Mouse (Mus musculus): ENCODE data around the gene Hoxc9. TPM values are rescaled to one million over a fixed set of nuclear protein-coding genes. Genes with fewer than 3 reads are reported as not detected.

The Hoxc9 gene
- total and polyA plus RNA-seq, 3 experiments, result 0.12 to 0.26 TPM; not detected in 1

DNA sequence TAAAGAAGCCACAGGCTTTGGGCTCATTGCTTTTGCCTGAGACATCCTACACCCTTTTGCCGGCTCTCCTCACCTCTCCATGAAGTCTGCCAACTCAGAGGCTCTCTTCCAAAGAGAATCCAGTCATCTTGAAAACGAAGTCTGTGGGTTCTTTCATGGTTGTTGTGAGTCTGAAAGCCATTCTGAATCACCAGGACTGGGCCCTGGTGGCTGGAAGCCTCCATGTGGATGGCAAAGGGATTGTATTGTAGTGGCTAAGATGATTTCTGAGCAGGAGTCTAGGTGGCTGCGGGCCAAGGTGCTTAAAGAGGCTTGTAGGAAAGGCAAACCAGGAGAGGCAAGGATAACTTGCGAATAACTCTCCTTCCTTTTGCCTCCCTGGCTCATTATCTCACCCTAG, 25.9 kb downstream of the Hoxc9 start:
- no peaks in the 10 kb centered on the region for H3K27me3 ChIP-seq (replicated peaks)
- H3K9ac ChIP-seq (ENCODE audit: insufficient read depth, low read depth), result no peak overlapping the region
- peaks cover 18 to 87% of the 10 kb centered on the region in 2 experiments for H3K4me1 ChIP-seq (ENCODE audit: control insufficient read depth in 1 of 2, insufficient read depth in 2 of 2)
- peak overlapping the region in 1 of 3 experiments; percentile 9 for H3K4me3 ChIP-seq (replicated peaks in 1 of 3; ENCODE audit: low read depth in 2 of 3, low read length in 2 of 3, poor library complexity in 1 of 3)
- no peaks in the 10 kb centered on the region for H3K9me3 ChIP-seq (replicated peaks; ENCODE audit: low read length)
- in situ Hi-C loops (cut with MboI; ENCODE audit: low pct_ligation_motif_present, low pct_unique_long_range_greater_than_20kb, low sequenced_read_pairs) (no loop called here), dilution Hi-C loops (cut with MboI; ENCODE audit: extremely low pct_ligation_motif_present, extremely low pct_unique_long_range_greater_than_20kb, low sequenced_read_pairs) (no loop called here)
- no peak overlapping the region for H3K27ac ChIP-seq (ENCODE audit: insufficient read depth, low read depth)
- H3K36me3 ChIP-seq (replicated peaks in 1 of 2; ENCODE audit: control insufficient read depth in 1 of 2, insufficient read depth in 1 of 2, low read length in 1 of 2), result no peaks in the 10 kb centered on the region
- TF ChIP-seq JUND (conservative IDR thresholded peaks at IDR 0.05; ENCODE audit: low read depth, low read length) (no peak), CHD1 (IDR thresholded peaks at IDR 0.05; ENCODE audit: low read depth, low read length) (no peak), GABPA (IDR thresholded peaks at IDR 0.05; ENCODE audit: insufficient replicate concordance, low read depth, low read length) (no peak), ZMIZ1 (IDR thresholded peaks at IDR 0.05; ENCODE audit: low read depth, low read length) (no peak), ZNF384 (IDR thresholded peaks at IDR 0.05; ENCODE audit: low read depth, low read length) (no peak)
- no peak for DNase-seq (ENCODE audit: extremely low read depth)
- no peaks in the 10 kb centered on the region for H3K79me2 ChIP-seq (replicated peaks; ENCODE audit: control insufficient read depth, extremely low read depth, insufficient read depth, poor library complexity, severe bottlenecking)
- no peak overlapping the region for H3K4me2 ChIP-seq (ENCODE audit: insufficient read depth, low read depth, poor library complexity, severe bottlenecking)

DNA sequence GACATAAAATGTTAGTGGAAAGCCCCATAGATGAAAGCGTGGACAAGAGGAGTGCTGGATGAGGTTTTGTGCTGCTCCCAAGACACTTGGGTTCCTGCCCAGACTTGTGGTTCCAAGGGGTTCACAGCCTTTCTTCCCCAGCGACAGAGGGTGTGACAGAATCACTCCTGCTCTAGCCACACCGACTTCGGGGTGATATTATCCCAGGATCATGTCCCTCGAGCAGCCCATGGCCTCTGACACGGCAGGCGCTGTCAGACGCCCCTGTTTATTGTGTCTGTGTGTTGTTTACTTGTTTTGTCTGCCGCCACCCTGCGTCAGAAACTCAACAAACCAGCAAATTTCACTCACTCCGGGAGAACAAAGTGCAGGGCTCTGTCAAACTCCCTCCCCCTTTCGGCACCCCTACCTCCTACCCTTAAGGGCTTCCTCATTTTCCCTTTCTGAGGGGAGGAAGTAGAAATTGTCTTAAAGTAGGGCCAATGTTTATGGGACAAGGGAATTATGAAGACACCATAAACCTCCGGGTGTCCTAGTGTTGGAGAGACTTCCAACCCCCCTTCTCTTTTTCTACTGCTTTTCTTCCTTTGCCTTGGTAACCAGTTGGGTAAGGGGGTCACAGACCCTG, 26.7 kb downstream of the Hoxc9 start:
- in situ Hi-C loops (cut with MboI; ENCODE audit: low pct_ligation_motif_present, low pct_unique_long_range_greater_than_20kb, low sequenced_read_pairs), result no loop called here
- Histone ChIP-seq H3K4me2 (ENCODE audit: insufficient read depth, low read depth, poor library complexity, severe bottlenecking) (no peak overlapping the region), H3K4me3 (replicated peaks in 1 of 3; ENCODE audit: low read depth in 2 of 3, low read length in 2 of 3, poor library complexity in 1 of 3) (peak overlapping the region in 1 of 3 experiments; percentile 5), H3K27ac (ENCODE audit: insufficient read depth, low read depth) (no peak overlapping the region), H3K9me3 (replicated peaks; ENCODE audit: low read length) (no peaks in the 10 kb centered on the region), H3K4me1 (ENCODE audit: control insufficient read depth in 1 of 2, insufficient read depth in 2 of 2) (peaks cover 18 to 87% of the 10 kb centered on the region in 2 experiments), H3K36me3 (replicated peaks in 1 of 2; ENCODE audit: control insufficient read depth in 1 of 2, insufficient read depth in 1 of 2, low read length in 1 of 2) (no peaks in the 10 kb centered on the region), H3K79me2 (replicated peaks; ENCODE audit: control insufficient read depth, extremely low read depth, insufficient read depth, poor library complexity, severe bottlenecking) (no peaks in the 10 kb centered on the region), H3K27me3 (replicated peaks) (no peaks in the 10 kb centered on the region), H3K9ac (ENCODE audit: insufficient read depth, low read depth) (no peak overlapping the region)
- dilution Hi-C loops (cut with MboI; ENCODE audit: extremely low pct_ligation_motif_present, extremely low pct_unique_long_range_greater_than_20kb, low sequenced_read_pairs), result no loop called here
- TF ChIP-seq BHLHE40 (IDR thresholded peaks at IDR 0.05; ENCODE audit: low read depth, low read length), result no peak
- TF ChIP-seq PAX5 (IDR thresholded peaks at IDR 0.05; ENCODE audit: low read length), result no peak
- TF ChIP-seq JUND (conservative IDR thresholded peaks at IDR 0.05; ENCODE audit: low read depth, low read length), result no peak
- TF ChIP-seq NELFE (IDR thresholded peaks at IDR 0.05; ENCODE audit: low read depth, low read length), result no peak
- DNase-seq (ENCODE audit: extremely low read depth), result no peak

DNA sequence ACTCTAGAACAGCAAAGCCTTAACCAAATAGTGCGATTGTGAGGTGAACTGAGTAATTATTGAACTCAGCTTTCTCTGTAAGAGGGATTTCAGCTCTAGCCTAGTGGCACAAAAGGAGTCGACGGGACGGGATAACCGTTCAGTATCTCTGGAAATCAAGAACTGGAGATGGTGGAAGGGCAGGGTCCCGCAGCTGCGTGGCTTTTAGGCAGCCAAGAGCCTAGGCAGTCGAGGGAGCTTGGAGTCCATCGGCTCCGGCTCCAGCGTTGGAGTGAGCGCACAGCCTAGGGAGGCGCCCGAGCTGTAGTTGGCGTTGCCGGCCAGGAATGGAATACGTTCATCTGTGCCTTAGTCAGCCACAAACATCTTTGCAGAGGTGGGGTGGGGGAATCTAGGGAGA, 29.1 kb downstream of the Hoxc9 start:
- H3K79me2 ChIP-seq (replicated peaks; ENCODE audit: control insufficient read depth, extremely low read depth, insufficient read depth, poor library complexity, severe bottlenecking), result no peaks in the 10 kb centered on the region
- H3K9ac ChIP-seq (ENCODE audit: insufficient read depth, low read depth), result peak overlapping the region; percentile 8; the same call in 1 of the 2 replicates
- peak overlapping the region in 2 of 3 experiments; percentile 4 for H3K4me3 ChIP-seq (replicated peaks in 1 of 3; ENCODE audit: low read depth in 2 of 3, low read length in 2 of 3, poor library complexity in 1 of 3)
- H3K36me3 ChIP-seq (replicated peaks in 1 of 2; ENCODE audit: control insufficient read depth in 1 of 2, insufficient read depth in 1 of 2, low read length in 1 of 2), result no peaks in the 10 kb centered on the region
- in situ Hi-C loops (cut with MboI; ENCODE audit: low pct_ligation_motif_present, low pct_unique_long_range_greater_than_20kb, low sequenced_read_pairs) (no loop called here), dilution Hi-C loops (cut with MboI; ENCODE audit: extremely low pct_ligation_motif_present, extremely low pct_unique_long_range_greater_than_20kb, low sequenced_read_pairs) (no loop called here)
- TF ChIP-seq POLR2A (IDR thresholded peaks at IDR 0.05; ENCODE audit: low read depth, low read length), result no peak
- no peak for TF ChIP-seq POLR2AphosphoS2 (IDR thresholded peaks at IDR 0.05; ENCODE audit: low read depth, low read length)
- TF ChIP-seq TCF12 (IDR thresholded peaks at IDR 0.05; ENCODE audit: low read depth, low read length), result 0 out of 2 replicates have a peak, but pooled peaks have one; percentile 10
- TF ChIP-seq ZMIZ1 (IDR thresholded peaks at IDR 0.05; ENCODE audit: low read depth, low read length), result no peak
- TF ChIP-seq GABPA (IDR thresholded peaks at IDR 0.05; ENCODE audit: insufficient replicate concordance, low read depth, low read length), result no peak
- DNase-seq (ENCODE audit: extremely low read depth), result no peak
- H3K27me3 ChIP-seq (replicated peaks), result no peaks in the 10 kb centered on the region
- H3K27ac ChIP-seq (ENCODE audit: insufficient read depth, low read depth), result peak overlapping the region; percentile 44; the same call in 1 of the 2 replicates
- H3K4me1 ChIP-seq (ENCODE audit: control insufficient read depth in 1 of 2, insufficient read depth in 2 of 2), result peaks cover 13 to 96% of the 10 kb centered on the region in 2 experiments
- H3K9me3 ChIP-seq (replicated peaks; ENCODE audit: low read length), result no peaks in the 10 kb centered on the region
- H3K4me2 ChIP-seq (ENCODE audit: insufficient read depth, low read depth, poor library complexity, severe bottlenecking), result peak overlapping the region; percentile 80

Data from CH12.LX (cell line).